Mouse (Mus musculus) testis, adult 2 months (tissue): ENCODE measurements at regions not wholly inside any gene's neighbourhood (a gene's known extent, or its start where the extent isn't known, plus 50 kb on each side); places are given as distances from the start of the nearest gene placed in this dataset.

ENCODE experiments used
- CTCF ChIP-seq: fragments of 200-500 bp; IDR thresholded peaks from 2 replicates; pipeline ENCODE4 v1.5.1; 2012; ENCODE audit warnings: low read depth, mild to moderate bottlenecking, inconsistent platforms, low read length, moderate library complexity; ENCODE audit not compliant: control insufficient read depth, insufficient read depth, insufficient replicate concordance
- POLR2A ChIP-seq: fragments of 200-500 bp; IDR thresholded peaks from 2 replicates; pipeline ENCODE4 v1.6.1; 2012; ENCODE audit warnings: low read depth, mild to moderate bottlenecking, inconsistent platforms, low read length, moderate library complexity; ENCODE audit not compliant: control insufficient read depth

DNA sequence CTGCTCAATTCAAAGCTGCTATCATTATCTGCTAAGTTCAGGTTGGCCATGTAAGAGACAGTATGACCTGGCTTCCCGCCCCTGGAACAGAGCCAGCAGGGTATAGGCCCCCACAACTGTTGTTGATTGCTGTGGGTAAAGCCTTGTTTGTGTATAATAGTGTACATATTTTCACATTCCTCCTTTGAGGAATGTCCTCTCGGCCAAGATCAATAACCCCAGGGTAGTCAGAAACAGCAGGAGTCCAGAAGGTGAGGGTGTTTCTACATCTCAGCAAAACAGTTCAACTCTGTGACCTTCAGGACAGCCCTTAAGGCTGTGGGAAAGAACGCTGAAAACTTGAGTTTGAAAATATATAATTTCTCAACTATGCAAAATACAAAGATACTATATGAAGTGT lies 155.1 kb upstream of the Med13l start:
- TF ChIP-seq CTCF (no peak), POLR2A (no peak)
